Mouse (Mus musculus) right cerebral cortex, postnatal 10 days (tissue): ENCODE results near the gene B230118H07Rik.

Experiments used
- DNase-seq, 2 experiments: peaks; one replicate each; pipeline ENCODE4 v3.0.0; 2021; ENCODE audit warnings: low spot score in 2 of 2

B230118H07Rik gene

GRCm38 (mm10) chr2:101649114-101649671, at the start of gene B230118H07Rik, which contains the start of gene Rag1:
B230118H07Rik (minus strand) TSS chr2:101649532.
Rag1 (minus strand) TSS chr2:101649501.
- no peak for DNase-seq

GRCm38 (mm10) chr2:101695584-101695983, 46.3 kb upstream of the B230118H07Rik start:
- no peak for DNase-seq

GRCm38 (mm10) chr2:101693577-101694215, 44.4 kb upstream of the B230118H07Rik start:
- DNase-seq: peak in 1 of 2 experiments; percentile 49

GRCm38 (mm10) chr2:101693043-101693442, 43.7 kb upstream of the B230118H07Rik start:
- no peak for DNase-seq

- no peak for DNase-seq
Measured at GRCm38 (mm10) chr2:101690252-101690827, 41.0 kb upstream of the B230118H07Rik start.

GRCm38 (mm10) chr2:101688011-101688410, 38.7 kb upstream of the B230118H07Rik start:
- DNase-seq: no peak

- peak in 1 of 2 experiments; percentile 60 for DNase-seq
Measured at GRCm38 (mm10) chr2:101684421-101684820, 35.1 kb upstream of the B230118H07Rik start.

- no peak for DNase-seq
Measured at GRCm38 (mm10) chr2:101679164-101679784, 29.9 kb upstream of the B230118H07Rik start.

GRCm38 (mm10) chr2:101678236-101679021, 29.1 kb upstream of the B230118H07Rik start, which contains the start of gene Traf6:
Traf6 (plus strand) TSS chr2:101678429.
- peak; percentile 89 to 91 for DNase-seq

- DNase-seq: no peak
Measured at GRCm38 (mm10) chr2:101673547-101673946, 24.2 kb upstream of the B230118H07Rik start.

- no peak for DNase-seq
Measured at GRCm38 (mm10) chr2:101668751-101669150, 19.4 kb upstream of the B230118H07Rik start.

GRCm38 (mm10) chr2:101665703-101666092, 16.4 kb upstream of the B230118H07Rik start:
- DNase-seq: no peak

GRCm38 (mm10) chr2:101665058-101665702, 15.8 kb upstream of the B230118H07Rik start:
- DNase-seq: peak; percentile 77 to 82

- DNase-seq: no peak
Measured at GRCm38 (mm10) chr2:101660536-101660935, 11.2 kb upstream of the B230118H07Rik start.

GRCm38 (mm10) chr2:101652921-101653597, 3.7 kb upstream of the B230118H07Rik start:
- DNase-seq: peak; percentile 84 to 88

- DNase-seq: peak; percentile 30 to 36
Measured at GRCm38 (mm10) chr2:101652204-101652920, 3.0 kb upstream of the B230118H07Rik start.

GRCm38 (mm10) chr2:101650446-101650845, 1.1 kb upstream of the B230118H07Rik start:
- DNase-seq: no peak

- DNase-seq: no peak
Measured at GRCm38 (mm10) chr2:101648361-101648760, 971 bp downstream of the B230118H07Rik start.

GRCm38 (mm10) chr2:101645841-101646240, 3.5 kb downstream of the B230118H07Rik start:
- no peak for DNase-seq

- DNase-seq: no peak
Measured at GRCm38 (mm10) chr2:101639840-101640350, 9.4 kb downstream of the B230118H07Rik start.
